Mouse (Mus musculus): ENCODE results near the gene Pde4d. TPM values are rescaled to one million over a fixed set of nuclear protein-coding genes. Genes with fewer than 3 reads are reported as not detected.

The Pde4d gene
- polyA plus RNA-seq, 1 experiment from 2014 or later, result 12.9 TPM

DNA sequence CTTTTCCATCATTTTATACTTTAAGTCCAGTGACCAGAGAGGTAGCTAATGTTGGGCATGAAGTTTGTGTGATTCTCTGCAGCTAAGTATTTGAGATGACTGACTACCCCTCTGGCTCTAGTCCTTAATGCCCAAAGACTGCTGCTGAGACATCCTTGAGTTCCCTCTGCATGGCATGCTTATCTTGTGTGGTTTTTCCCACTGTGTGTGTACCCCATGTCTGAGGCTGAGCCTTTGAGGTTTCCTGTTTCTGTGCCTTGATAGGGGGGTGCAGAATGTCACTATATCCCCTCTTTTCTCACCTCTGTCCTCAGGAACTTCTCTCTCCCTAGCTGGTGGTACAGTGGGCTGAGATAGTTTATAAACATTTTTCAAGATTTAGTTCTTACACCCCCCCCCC is 14.1 kb upstream of the Pde4d start:
- Histone ChIP-seq H3K4me3 (ENCODE audit: low read depth, low read length) (no peak overlapping the region), H3K27ac (ENCODE audit: low read length) (no peak overlapping the region), H3K4me2 (ENCODE audit: low read depth, low read length) (no peak overlapping the region), H3K36me3 (ENCODE audit: control insufficient read depth, insufficient read depth) (no peaks in the 10 kb centered on the region), H3K4me1 (ENCODE audit: control insufficient read depth, low read depth, low read length) (no peaks in the 10 kb centered on the region), H3K9ac (ENCODE audit: low read depth, low read length) (no peak overlapping the region), H3K9me3 (replicated peaks; ENCODE audit: control insufficient read depth, low read length) (no peaks in the 10 kb centered on the region), H3K27me3 (ENCODE audit: control insufficient read depth, insufficient read depth, low read depth, low read length) (no peaks in the 10 kb centered on the region)
- ATAC-seq (ENCODE audit: low read depth), result no peak

DNA sequence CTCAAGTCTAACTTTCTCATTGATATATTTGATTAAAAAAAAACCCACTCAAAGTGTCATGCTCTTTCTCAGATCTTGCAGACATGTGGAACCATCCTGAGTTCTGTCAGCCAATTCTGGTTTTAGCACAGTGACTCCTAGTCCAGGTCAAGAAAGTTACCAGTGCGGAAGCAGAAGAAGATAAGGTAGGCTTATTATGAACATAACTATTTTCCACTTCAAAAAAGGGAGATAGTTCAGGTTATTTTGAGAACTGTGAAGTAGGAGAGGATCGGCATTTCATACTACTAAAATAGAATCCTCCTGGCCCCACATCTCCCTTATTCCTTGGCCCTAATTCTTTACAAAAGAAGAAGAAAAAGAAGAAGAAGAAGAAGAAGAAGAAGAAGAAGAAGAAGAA is 12.3 kb upstream of the Pde4d start:
- Histone ChIP-seq H3K4me1 (ENCODE audit: control insufficient read depth, low read depth, low read length) (no peaks in the 10 kb centered on the region), H3K27ac (ENCODE audit: low read length) (no peak overlapping the region), H3K9me3 (replicated peaks; ENCODE audit: control insufficient read depth, low read length) (no peaks in the 10 kb centered on the region), H3K9ac (ENCODE audit: low read depth, low read length) (no peak overlapping the region), H3K4me2 (ENCODE audit: low read depth, low read length) (no peak overlapping the region), H3K4me3 (ENCODE audit: low read depth, low read length) (no peak overlapping the region), H3K36me3 (ENCODE audit: control insufficient read depth, insufficient read depth) (no peaks in the 10 kb centered on the region), H3K27me3 (ENCODE audit: control insufficient read depth, insufficient read depth, low read depth, low read length) (no peaks in the 10 kb centered on the region)
- WGBS (ENCODE audit: insufficient replicate concordance), result 66% methylated on average over 2 of the region's 2 CpGs
- no peak for ATAC-seq (ENCODE audit: low read depth)

GRCm38 (mm10) chr13:108439012-108439411 is 10.7 kb upstream of the Pde4d start:
- Histone ChIP-seq H3K27me3 (ENCODE audit: control insufficient read depth, insufficient read depth, low read depth, low read length) (no peaks in the 10 kb centered on the region), H3K4me1 (ENCODE audit: control insufficient read depth, low read depth, low read length) (no peaks in the 10 kb centered on the region), H3K36me3 (ENCODE audit: control insufficient read depth, insufficient read depth) (no peaks in the 10 kb centered on the region), H3K9ac (ENCODE audit: low read depth, low read length) (no peak overlapping the region), H3K4me3 (ENCODE audit: low read depth, low read length) (no peak overlapping the region), H3K9me3 (replicated peaks; ENCODE audit: control insufficient read depth, low read length) (no peaks in the 10 kb centered on the region), H3K4me2 (ENCODE audit: low read depth, low read length) (no peak overlapping the region), H3K27ac (ENCODE audit: low read length) (no peak overlapping the region)
- ATAC-seq (ENCODE audit: low read depth), result no peak
- 60% methylated on average over 1 of the region's 1 CpGs for WGBS (ENCODE audit: insufficient replicate concordance)

- Histone ChIP-seq H3K4me2 (ENCODE audit: low read depth, low read length) (peak overlapping the region; percentile 20; the same call in 1 of the 2 replicates), H3K27me3 (ENCODE audit: control insufficient read depth, insufficient read depth, low read depth, low read length) (no peaks in the 10 kb centered on the region), H3K9me3 (replicated peaks; ENCODE audit: control insufficient read depth, low read length) (no peaks in the 10 kb centered on the region), H3K4me1 (ENCODE audit: control insufficient read depth, low read depth, low read length) (peaks cover 3% of the 10 kb centered on the region), H3K9ac (ENCODE audit: low read depth, low read length) (no peak overlapping the region), H3K4me3 (ENCODE audit: low read depth, low read length) (no peak overlapping the region), H3K36me3 (ENCODE audit: control insufficient read depth, insufficient read depth) (no peaks in the 10 kb centered on the region), H3K27ac (ENCODE audit: low read length) (no peak overlapping the region)
- ATAC-seq (ENCODE audit: low read depth), result peak; percentile 56; the same call in 1 of the 2 replicates
- 53% methylated on average over 11 of the region's 11 CpGs for WGBS (ENCODE audit: insufficient replicate concordance)
These were observed 1.3 kb upstream of the Pde4d start for GRCm38 (mm10) chr13:108448348-108448931.

GRCm38 (mm10) chr13:108451122-108451521 is 1.4 kb downstream of the Pde4d start:
- Histone ChIP-seq H3K27me3 (ENCODE audit: control insufficient read depth, insufficient read depth, low read depth, low read length) (no peaks in the 10 kb centered on the region), H3K36me3 (ENCODE audit: control insufficient read depth, insufficient read depth) (no peaks in the 10 kb centered on the region), H3K4me2 (ENCODE audit: low read depth, low read length) (no peak overlapping the region), H3K4me1 (ENCODE audit: control insufficient read depth, low read depth, low read length) (peaks cover 3% of the 10 kb centered on the region), H3K9me3 (replicated peaks; ENCODE audit: control insufficient read depth, low read length) (no peaks in the 10 kb centered on the region), H3K27ac (ENCODE audit: low read length) (no peak overlapping the region), H3K4me3 (ENCODE audit: low read depth, low read length) (no peak overlapping the region), H3K9ac (ENCODE audit: low read depth, low read length) (no peak overlapping the region)
- ATAC-seq (ENCODE audit: low read depth), result no peak
- 40% methylated on average over 2 of the region's 2 CpGs for WGBS (ENCODE audit: insufficient replicate concordance)

GRCm38 (mm10) chr13:108453064-108453919 is 3.5 kb downstream of the Pde4d start:
- Histone ChIP-seq H3K27ac (ENCODE audit: low read length) (no peak overlapping the region), H3K27me3 (ENCODE audit: control insufficient read depth, insufficient read depth, low read depth, low read length) (no peaks in the 10 kb centered on the region), H3K9ac (ENCODE audit: low read depth, low read length) (no peak overlapping the region), H3K4me1 (ENCODE audit: control insufficient read depth, low read depth, low read length) (peaks cover 3% of the 10 kb centered on the region), H3K36me3 (ENCODE audit: control insufficient read depth, insufficient read depth) (no peaks in the 10 kb centered on the region), H3K9me3 (replicated peaks; ENCODE audit: control insufficient read depth, low read length) (no peaks in the 10 kb centered on the region), H3K4me2 (ENCODE audit: low read depth, low read length) (no peak overlapping the region), H3K4me3 (ENCODE audit: low read depth, low read length) (no peak overlapping the region)
- 34% methylated on average over 6 of the region's 6 CpGs for WGBS (ENCODE audit: insufficient replicate concordance)
- ATAC-seq (ENCODE audit: low read depth), result no peak

- Histone ChIP-seq H3K27ac (ENCODE audit: low read length) (no peak overlapping the region), H3K36me3 (ENCODE audit: control insufficient read depth, insufficient read depth) (no peaks in the 10 kb centered on the region), H3K27me3 (ENCODE audit: control insufficient read depth, insufficient read depth, low read depth, low read length) (no peaks in the 10 kb centered on the region), H3K9ac (ENCODE audit: low read depth, low read length) (no peak overlapping the region), H3K4me3 (ENCODE audit: low read depth, low read length) (no peak overlapping the region), H3K4me1 (ENCODE audit: control insufficient read depth, low read depth, low read length) (no peaks in the 10 kb centered on the region; the same call in 1 of the 2 replicates), H3K4me2 (ENCODE audit: low read depth, low read length) (no peak overlapping the region), H3K9me3 (replicated peaks; ENCODE audit: control insufficient read depth, low read length) (no peaks in the 10 kb centered on the region)
- WGBS (ENCODE audit: insufficient replicate concordance), result 41% methylated on average over 5 of the region's 5 CpGs
- ATAC-seq (ENCODE audit: low read depth), result 0 out of 2 replicates have a peak, but pooled peaks have one; percentile 13
These were observed 12.8 kb downstream of the Pde4d start for GRCm38 (mm10) chr13:108462518-108462917.

DNA sequence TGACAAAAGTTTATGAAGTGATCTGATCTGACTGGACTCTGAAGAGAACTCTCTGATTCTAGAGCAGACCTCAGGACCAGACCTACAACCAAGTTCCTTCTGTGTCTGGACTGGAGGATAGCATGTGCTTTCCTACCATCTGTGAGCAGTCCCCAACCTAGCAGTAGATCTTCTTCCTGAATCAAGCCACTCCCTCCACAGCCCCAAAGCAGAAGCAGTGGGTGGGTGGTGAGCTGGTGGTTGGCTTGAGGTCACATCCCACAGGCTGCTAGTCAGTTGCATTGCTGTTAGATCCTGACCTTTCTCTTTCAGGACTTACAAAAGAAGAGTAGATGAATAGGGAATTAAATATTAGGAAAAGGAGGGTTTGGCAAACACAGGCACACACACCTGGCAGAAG is 16.0 kb downstream of the Pde4d start:
- Histone ChIP-seq H3K9ac (ENCODE audit: low read depth, low read length) (no peak overlapping the region), H3K4me3 (ENCODE audit: low read depth, low read length) (no peak overlapping the region), H3K36me3 (ENCODE audit: control insufficient read depth, insufficient read depth) (no peaks in the 10 kb centered on the region), H3K4me1 (ENCODE audit: control insufficient read depth, low read depth, low read length) (no peaks in the 10 kb centered on the region; the same call in 1 of the 2 replicates), H3K9me3 (replicated peaks; ENCODE audit: control insufficient read depth, low read length) (no peaks in the 10 kb centered on the region), H3K27me3 (ENCODE audit: control insufficient read depth, insufficient read depth, low read depth, low read length) (no peaks in the 10 kb centered on the region), H3K27ac (ENCODE audit: low read length) (no peak overlapping the region), H3K4me2 (ENCODE audit: low read depth, low read length) (no peak overlapping the region)
- no peak for ATAC-seq (ENCODE audit: low read depth)

DNA sequence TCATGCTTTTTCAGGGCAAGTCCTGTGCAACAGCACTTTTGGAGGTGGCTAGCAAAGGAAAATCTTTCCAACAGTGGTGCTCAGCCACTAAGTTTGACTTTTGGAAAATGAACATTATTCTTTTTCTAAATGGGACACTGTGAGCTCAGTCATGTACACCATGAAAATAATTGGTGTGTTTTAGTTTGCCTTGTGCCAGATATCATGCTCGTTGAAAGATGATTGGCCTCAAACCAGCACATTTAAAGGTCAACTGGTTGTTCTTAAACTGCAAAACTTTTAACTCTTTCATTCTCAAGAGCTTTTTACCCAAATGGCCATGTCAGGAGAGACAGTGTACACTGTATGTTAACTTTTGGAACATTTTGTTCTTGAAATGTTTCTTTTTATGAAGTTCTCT is 17.3 kb downstream of the Pde4d start:
- H3K9ac ChIP-seq (ENCODE audit: low read depth, low read length), result no peak overlapping the region
- 38% methylated on average over 1 of the region's 1 CpGs for WGBS (ENCODE audit: insufficient replicate concordance)
- H3K27ac ChIP-seq (ENCODE audit: low read length), result no peak overlapping the region
- no peaks in the 10 kb centered on the region for H3K27me3 ChIP-seq (ENCODE audit: control insufficient read depth, insufficient read depth, low read depth, low read length)
- ATAC-seq (ENCODE audit: low read depth), result no peak
- H3K4me3 ChIP-seq (ENCODE audit: low read depth, low read length), result no peak overlapping the region
- H3K4me2 ChIP-seq (ENCODE audit: low read depth, low read length), result no peak overlapping the region
- no peaks in the 10 kb centered on the region for H3K36me3 ChIP-seq (ENCODE audit: control insufficient read depth, insufficient read depth)
- H3K4me1 ChIP-seq (ENCODE audit: control insufficient read depth, low read depth, low read length), result no peaks in the 10 kb centered on the region; the same call in 1 of the 2 replicates
- no peaks in the 10 kb centered on the region for H3K9me3 ChIP-seq (replicated peaks; ENCODE audit: control insufficient read depth, low read length)
